In genomic region chr11:119392800-119393482, GRCm38 (mm10) we compare ENCODE assay signal across 8 mouse cellular contexts. TPM values are rescaled to one million over a fixed set of nuclear protein-coding genes. Genes with fewer than 3 reads are reported as not detected.
DNase-seq lines count a peak whose midpoint lies in the region; ATAC-seq and TF ChIP-seq lines count a peak whose summit lies in the region.

Rnf213 (plus strand) TSS chr11:119393100.

- peaks cover 91% of the 10 kb centered on the region for H3K4me1 ChIP-seq in E14TG2a.4 (replicated peaks; ENCODE audit: low read depth, low read length)
- H3K4me1 ChIP-seq in bone marrow, adult 2 months (ENCODE audit: control insufficient read depth, insufficient read depth, low read length) = peaks cover 4% of the 10 kb centered on the region
- peaks cover 26% of the 10 kb centered on the region for H3K4me1 ChIP-seq in forebrain, embryonic 13.5 days
- peaks cover 45% of the 10 kb centered on the region for H3K4me1 ChIP-seq in lung, embryonic 15.5 days
- H3K4me1 ChIP-seq in neural tube, embryonic 15.5 days = peaks cover 27% of the 10 kb centered on the region

- ATAC-seq in forebrain, embryonic 13.5 days = 0 out of 2 replicates have a peak, but pooled peaks have one; percentile 24
- ATAC-seq in lung, embryonic 15.5 days (ENCODE audit: borderline replicate concordance, extremely low read depth, low FRiP score, low TSS enrichment) = 0 out of 2 replicates have a peak, but pooled peaks have one; percentile 11
- no peak for ATAC-seq in neural tube, embryonic 15.5 days (ENCODE audit: low FRiP score)

- TF ChIP-seq CTCF in E14TG2a.4 (conservative IDR thresholded peaks at IDR 0.05; ENCODE audit: low read length) = no peak
- TF ChIP-seq CTCF in bone marrow, adult 2 months (IDR thresholded peaks at IDR 0.05; ENCODE audit: control insufficient read depth, insufficient read depth, low read length) = no peak

- peak within 1 kb of the TSS; percentile 78 for H3K4me3 ChIP-seq in E14TG2a.4 (replicated peaks; ENCODE audit: low read length)
- H3K4me3 ChIP-seq in bone marrow, adult 2 months (replicated peaks; ENCODE audit: control insufficient read depth, low read depth, low read length) = peak within 1 kb of the TSS; percentile 88
- peak within 1 kb of the TSS; percentile 45 for H3K4me3 ChIP-seq in forebrain, embryonic 13.5 days
- H3K4me3 ChIP-seq in lung, embryonic 15.5 days = peak within 1 kb of the TSS; percentile 59
- peak within 1 kb of the TSS; percentile 39 for H3K4me3 ChIP-seq in neural tube, embryonic 15.5 days (replicated peaks)

- TF ChIP-seq POLR2A in bone marrow, adult 2 months (IDR thresholded peaks at IDR 0.05; ENCODE audit: borderline replicate concordance, control insufficient read depth, low read depth, low read length) = peak; percentile 41

- peaks cover 66% of the 10 kb centered on the region for H3K27me3 ChIP-seq in E14TG2a.4 (ENCODE audit: insufficient read depth, low read length)
- peaks cover 88% of the 10 kb centered on the region for H3K27me3 ChIP-seq in forebrain, embryonic 13.5 days
- H3K27me3 ChIP-seq in lung, embryonic 15.5 days = peaks cover 8% of the 10 kb centered on the region; the same call in 1 of the 2 replicates
- H3K27me3 ChIP-seq in neural tube, embryonic 15.5 days (replicated peaks) = peaks cover 86% of the 10 kb centered on the region

- under 1% methylated on average over 19 of the region's 19 CpGs for WGBS in bone marrow, adult 2 months
- 1% methylated on average over 19 of the region's 19 CpGs for WGBS in forebrain, embryonic 13.5 days
- WGBS in lung, embryonic 15.5 days = under 1% methylated on average over 19 of the region's 19 CpGs
- WGBS in neural tube, embryonic 15.5 days = 2% methylated on average over 19 of the region's 19 CpGs

- intact Hi-C loops in heart, postnatal 14 days (cut with DNase I) = no loop called here

- H3K9me3 ChIP-seq in E14TG2a.4 (ENCODE audit: low read length) = no peaks in the 10 kb centered on the region
- no peaks in the 10 kb centered on the region for H3K9me3 ChIP-seq in forebrain, embryonic 13.5 days (replicated peaks)
- H3K9me3 ChIP-seq in lung, embryonic 15.5 days = no peaks in the 10 kb centered on the region
- no peaks in the 10 kb centered on the region for H3K9me3 ChIP-seq in neural tube, embryonic 15.5 days (replicated peaks)

- H3K27ac ChIP-seq in bone marrow, adult 2 months (ENCODE audit: control insufficient read depth, insufficient read depth, low read depth, low read length, poor library complexity) = peak within 1 kb of the TSS; percentile 94
- H3K27ac ChIP-seq in forebrain, embryonic 13.5 days = no peak within 1 kb of the TSS; the same call in 1 of the 2 replicates
- H3K27ac ChIP-seq in lung, embryonic 15.5 days = peak within 1 kb of the TSS; percentile 91
- no peak within 1 kb of the TSS for H3K27ac ChIP-seq in neural tube, embryonic 15.5 days (replicated peaks)

- peaks cover 1% of the 10 kb centered on the region; the same call in 1 of the 2 replicates for H3K36me3 ChIP-seq in E14TG2a.4 (ENCODE audit: insufficient read depth, low read length)
- no peaks in the 10 kb centered on the region for H3K36me3 ChIP-seq in forebrain, embryonic 13.5 days (ENCODE audit: poor library complexity, severe bottlenecking)
- no peaks in the 10 kb centered on the region for H3K36me3 ChIP-seq in lung, embryonic 15.5 days
- no peaks in the 10 kb centered on the region for H3K36me3 ChIP-seq in neural tube, embryonic 15.5 days

- H3K9ac ChIP-seq in forebrain, embryonic 13.5 days = peak within 1 kb of the TSS; percentile 59
- H3K9ac ChIP-seq in lung, embryonic 15.5 days = peak within 1 kb of the TSS; percentile 51
- peak within 1 kb of the TSS; percentile 18 for H3K9ac ChIP-seq in neural tube, embryonic 15.5 days (replicated peaks)

- H3K4me2 ChIP-seq in forebrain, embryonic 13.5 days = peak within 1 kb of the TSS; percentile 77
- H3K4me2 ChIP-seq in lung, embryonic 15.5 days = peak within 1 kb of the TSS; percentile 93
- peak within 1 kb of the TSS; percentile 66 for H3K4me2 ChIP-seq in neural tube, embryonic 15.5 days

- peak; percentile 59 to 72 for DNase-seq in heart, postnatal 14 days
- peak; percentile 73 to 81 for DNase-seq in kidney, postnatal 36 days
- DNase-seq in thymus, adult 18-20 months = peak; percentile 42 to 63

RNA-seq across cellular contexts. Expression of gene Rnf213, which starts in this region (rescaled TPM):
- 18.8 and 27.7 TPM in 2 replicates for polyA plus RNA-seq in bone marrow, adult 2 months (2011; ENCODE audit: insufficient read depth, insufficient read length, low replicate concordance, missing spikeins)
- 0.83 and 1.2 TPM in 2 replicates for polyA plus RNA-seq in forebrain, embryonic 13.5 days (2015; fragmentation: Nextera tagmentation; extraction: Ambion mirVana)
- total RNA-seq in heart, postnatal 14 days (2021) = 10 to 100 TPM; 15.4 to 16.8 TPM
- polyA plus RNA-seq in lung, embryonic 15.5 days (2015; fragmentation: Nextera tagmentation; extraction: Ambion mirVana) = 7.0 and 7.6 TPM in 2 replicates
- 1.1 and 3.9 TPM in 2 replicates for polyA plus RNA-seq in neural tube, embryonic 15.5 days (2015; fragmentation: Nextera tagmentation; extraction: Ambion mirVana)

Comparison
In these comparisons a context has a peak if more than half of its experiments do, and no peak if none do; other contexts are left out.
1. H3K27ac ChIP-seq: peak in bone marrow, adult 2 months (single experiment) and lung, embryonic 15.5 days (single experiment); none in forebrain, embryonic 13.5 days (single experiment) and neural tube, embryonic 15.5 days (single experiment).
2. Peak in every context shown above with its lines, with median percentiles within 50 percentile points of each other: H3K4me3 ChIP-seq, H3K4me2 ChIP-seq, H3K9ac ChIP-seq and DNase-seq.